Mouse (Mus musculus): ENCODE data around the gene Mmachc. TPM values are rescaled to one million over a fixed set of nuclear protein-coding genes. Genes with fewer than 3 reads are reported as not detected.

Mmachc gene
- 33.6 and 33.9 TPM in 2 replicates for polyA plus RNA-seq (2014; fragmentation: Nextera tagmentation; extraction: Ambion mirVana)

- H3K9ac ChIP-seq (ENCODE audit: low read length) = peak within 1 kb of the TSS; percentile 74
- under 1% methylated on average over 29 of the region's 29 CpGs for WGBS
- DNase-seq (ENCODE audit: low spot score) (peak; percentile 91), ATAC-seq (replicated peaks; ENCODE audit: low FRiP score) (peak; percentile 98)
- H3K27ac ChIP-seq (ENCODE audit: low read depth, low read length) = no peak within 1 kb of the TSS
- no peaks in the 10 kb centered on the region for H3K27me3 ChIP-seq (ENCODE audit: control insufficient read depth, insufficient read depth, low read length)
- peaks cover 3% of the 10 kb centered on the region for H3K4me1 ChIP-seq (replicated peaks; ENCODE audit: control insufficient read depth, insufficient read depth, low read length)
- H3K36me3 ChIP-seq (ENCODE audit: control insufficient read depth, insufficient read depth, low read length) = no peaks in the 10 kb centered on the region
- H3K4me2 ChIP-seq (ENCODE audit: low read depth, low read length, severe bottlenecking) = peak within 1 kb of the TSS; percentile 92
- H3K4me3 ChIP-seq (ENCODE audit: low read depth, low read length) = peak within 1 kb of the TSS; percentile 50
- no peaks in the 10 kb centered on the region for H3K9me3 ChIP-seq (ENCODE audit: control insufficient read depth, low read length)
Measured at GRCm38 (mm10) chr4:116708201-116708764, at the start of gene Mmachc, which contains the start of gene Ccdc163. TSS of gene Mmachc (minus strand) at chr4:116708406. TSS of gene Ccdc163 (plus strand) at chr4:116708509.

GRCm38 (mm10) chr4:116749750-116750149 is 41.5 kb upstream of the Mmachc start:
- Histone ChIP-seq H3K36me3 (ENCODE audit: control insufficient read depth, insufficient read depth, low read length) (no peaks in the 10 kb centered on the region), H3K9ac (ENCODE audit: low read length) (no peak overlapping the region), H3K4me2 (ENCODE audit: low read depth, low read length, severe bottlenecking) (no peak overlapping the region), H3K27ac (ENCODE audit: low read depth, low read length) (no peak overlapping the region), H3K4me3 (ENCODE audit: low read depth, low read length) (no peak overlapping the region), H3K9me3 (ENCODE audit: control insufficient read depth, low read length) (no peaks in the 10 kb centered on the region), H3K27me3 (ENCODE audit: control insufficient read depth, insufficient read depth, low read length) (no peaks in the 10 kb centered on the region), H3K4me1 (replicated peaks; ENCODE audit: control insufficient read depth, insufficient read depth, low read length) (no peaks in the 10 kb centered on the region)
- DNase-seq (ENCODE audit: low spot score) = no peak
- ATAC-seq (replicated peaks; ENCODE audit: low FRiP score) = no peak
- WGBS = 91% methylated on average over 2 of the region's 2 CpGs

DNA sequence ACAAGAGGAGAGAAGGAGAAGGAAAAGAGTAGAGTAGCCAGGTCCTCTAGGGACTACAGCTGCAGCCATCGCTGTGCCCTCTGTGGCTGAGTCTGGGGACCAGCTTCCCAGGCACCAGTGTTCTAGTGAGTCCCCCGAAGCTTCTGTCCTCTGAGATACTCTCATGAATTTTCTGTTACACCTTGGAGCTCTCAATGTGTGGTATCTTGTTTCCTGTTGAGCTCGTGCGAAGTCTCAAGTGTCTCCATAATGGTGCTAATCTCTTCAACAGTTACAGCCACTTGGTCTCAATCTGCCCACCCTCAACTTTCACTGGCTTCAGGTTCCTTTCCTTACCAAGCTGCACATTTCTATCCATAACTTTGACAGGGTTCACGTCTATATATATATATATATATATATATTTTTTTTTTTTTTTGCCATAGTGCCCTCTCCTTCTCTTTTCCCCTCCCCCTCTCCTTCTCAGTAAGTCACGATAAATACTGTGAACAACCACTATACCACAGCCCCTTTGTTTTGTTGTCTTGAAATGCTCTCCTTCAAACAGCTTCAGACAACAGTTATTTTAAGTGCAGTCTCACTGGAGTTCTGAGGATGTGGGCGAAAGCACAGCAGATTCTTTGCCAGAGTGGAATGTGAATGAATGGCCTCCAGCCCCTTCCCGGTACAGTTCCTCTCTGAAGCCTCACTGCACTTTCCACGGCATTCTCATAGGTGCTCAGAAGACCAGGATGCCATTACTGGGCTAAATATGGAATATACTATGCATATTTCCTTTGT is 31.0 kb upstream of the Mmachc start:
- Histone ChIP-seq H3K27me3 (ENCODE audit: control insufficient read depth, insufficient read depth, low read length) (no peaks in the 10 kb centered on the region), H3K9me3 (ENCODE audit: control insufficient read depth, low read length) (no peaks in the 10 kb centered on the region), H3K9ac (ENCODE audit: low read length) (no peak overlapping the region), H3K27ac (ENCODE audit: low read depth, low read length) (no peak overlapping the region), H3K4me1 (replicated peaks; ENCODE audit: control insufficient read depth, insufficient read depth, low read length) (no peaks in the 10 kb centered on the region), H3K4me2 (ENCODE audit: low read depth, low read length, severe bottlenecking) (no peak overlapping the region), H3K4me3 (ENCODE audit: low read depth, low read length) (no peak overlapping the region), H3K36me3 (ENCODE audit: control insufficient read depth, insufficient read depth, low read length) (no peaks in the 10 kb centered on the region)
- WGBS = 92% methylated on average over 9 of the region's 9 CpGs
- ATAC-seq (replicated peaks; ENCODE audit: low FRiP score) (no peak), DNase-seq (ENCODE audit: low spot score) (no peak)

DNA sequence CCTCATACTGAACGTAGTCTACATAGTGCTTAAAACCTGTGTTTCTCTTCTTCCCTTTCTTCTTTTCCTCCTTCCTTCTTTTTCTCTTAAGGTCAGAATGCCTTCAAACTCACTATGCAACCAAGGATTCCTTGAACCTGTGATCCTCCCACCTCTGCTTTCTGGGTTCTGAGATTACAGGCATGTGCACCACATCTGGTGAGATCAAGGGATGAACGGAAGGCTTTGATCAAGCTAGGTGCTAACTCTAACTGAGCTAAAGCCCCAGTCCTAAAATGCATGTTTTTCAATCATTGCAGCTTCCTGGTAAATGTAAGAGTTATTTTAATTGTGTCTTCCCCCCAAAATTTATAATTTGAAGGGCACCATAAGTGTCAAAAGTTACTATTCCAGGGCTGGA is 26.8 kb upstream of the Mmachc start:
- no peak overlapping the region for H3K27ac ChIP-seq (ENCODE audit: low read depth, low read length)
- H3K27me3 ChIP-seq (ENCODE audit: control insufficient read depth, insufficient read depth, low read length) = no peaks in the 10 kb centered on the region
- no peak for DNase-seq (ENCODE audit: low spot score)
- no peaks in the 10 kb centered on the region for H3K9me3 ChIP-seq (ENCODE audit: control insufficient read depth, low read length)
- H3K9ac ChIP-seq (ENCODE audit: low read length) = no peak overlapping the region
- H3K4me2 ChIP-seq (ENCODE audit: low read depth, low read length, severe bottlenecking) = no peak overlapping the region
- no peaks in the 10 kb centered on the region for H3K4me1 ChIP-seq (replicated peaks; ENCODE audit: control insufficient read depth, insufficient read depth, low read length)
- WGBS = 88% methylated on average over 2 of the region's 2 CpGs
- no peak overlapping the region for H3K4me3 ChIP-seq (ENCODE audit: low read depth, low read length)
- H3K36me3 ChIP-seq (ENCODE audit: control insufficient read depth, insufficient read depth, low read length) = no peaks in the 10 kb centered on the region
- no peak for ATAC-seq (replicated peaks; ENCODE audit: low FRiP score)

GRCm38 (mm10) chr4:116732355-116732754 is 24.1 kb upstream of the Mmachc start:
- no peaks in the 10 kb centered on the region for H3K9me3 ChIP-seq (ENCODE audit: control insufficient read depth, low read length)
- H3K9ac ChIP-seq (ENCODE audit: low read length) = no peak overlapping the region
- H3K4me1 ChIP-seq (replicated peaks; ENCODE audit: control insufficient read depth, insufficient read depth, low read length) = no peaks in the 10 kb centered on the region
- no peak for DNase-seq (ENCODE audit: low spot score)
- no peak for ATAC-seq (replicated peaks; ENCODE audit: low FRiP score)
- no peaks in the 10 kb centered on the region for H3K27me3 ChIP-seq (ENCODE audit: control insufficient read depth, insufficient read depth, low read length)
- 84% methylated on average over 5 of the region's 5 CpGs for WGBS
- H3K27ac ChIP-seq (ENCODE audit: low read depth, low read length) = no peak overlapping the region
- no peak overlapping the region for H3K4me2 ChIP-seq (ENCODE audit: low read depth, low read length, severe bottlenecking)
- no peaks in the 10 kb centered on the region for H3K36me3 ChIP-seq (ENCODE audit: control insufficient read depth, insufficient read depth, low read length)
- H3K4me3 ChIP-seq (ENCODE audit: low read depth, low read length) = no peak overlapping the region

DNA sequence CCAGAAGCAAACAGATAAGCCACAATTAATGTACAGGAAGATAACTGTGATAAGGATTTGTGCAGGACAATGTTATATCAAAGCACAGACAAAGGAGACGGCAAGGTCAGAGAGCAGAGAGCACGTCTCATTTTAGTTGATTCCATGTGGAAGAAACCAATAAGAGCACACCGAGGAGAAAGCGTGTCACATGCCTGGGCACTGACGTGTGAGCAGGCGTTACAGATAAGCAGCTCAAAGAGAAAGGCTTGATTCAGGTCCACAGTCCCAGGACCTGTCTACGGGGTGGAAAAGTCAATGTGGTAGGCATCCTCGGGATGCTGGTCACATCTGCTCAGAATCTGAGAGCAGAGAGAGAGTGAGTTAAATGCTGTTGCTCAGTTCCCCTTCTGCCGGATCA is 22.9 kb upstream of the Mmachc start:
- DNase-seq (ENCODE audit: low spot score) (no peak), ATAC-seq (replicated peaks; ENCODE audit: low FRiP score) (no peak)
- Histone ChIP-seq H3K9me3 (ENCODE audit: control insufficient read depth, low read length) (no peaks in the 10 kb centered on the region), H3K4me2 (ENCODE audit: low read depth, low read length, severe bottlenecking) (no peak overlapping the region), H3K9ac (ENCODE audit: low read length) (no peak overlapping the region), H3K4me1 (replicated peaks; ENCODE audit: control insufficient read depth, insufficient read depth, low read length) (no peaks in the 10 kb centered on the region), H3K27ac (ENCODE audit: low read depth, low read length) (no peak overlapping the region), H3K4me3 (ENCODE audit: low read depth, low read length) (no peak overlapping the region), H3K36me3 (ENCODE audit: control insufficient read depth, insufficient read depth, low read length) (no peaks in the 10 kb centered on the region), H3K27me3 (ENCODE audit: control insufficient read depth, insufficient read depth, low read length) (no peaks in the 10 kb centered on the region)
- WGBS = 89% methylated on average over 9 of the region's 9 CpGs

DNA sequence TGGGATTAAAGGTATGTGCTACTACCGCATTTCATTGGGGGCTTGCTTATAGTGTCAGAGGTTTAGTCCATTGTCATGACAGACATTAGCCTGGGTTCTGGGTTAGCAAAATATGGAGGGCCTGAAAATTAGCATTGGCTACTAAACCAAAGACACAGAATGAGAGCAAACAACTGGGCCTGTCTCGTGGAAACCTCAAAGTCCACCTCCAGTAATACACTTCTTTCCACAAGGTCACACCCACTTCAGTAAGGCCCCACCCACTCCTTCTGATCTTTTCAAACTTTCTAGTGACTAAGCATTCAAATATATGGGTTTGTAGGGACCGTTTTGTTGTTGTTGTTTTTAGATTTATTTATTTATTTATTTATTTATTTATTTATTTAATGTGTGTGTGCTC is 21.3 kb upstream of the Mmachc start:
- ATAC-seq (replicated peaks; ENCODE audit: low FRiP score) = no peak
- no peak overlapping the region for H3K4me2 ChIP-seq (ENCODE audit: low read depth, low read length, severe bottlenecking)
- no peaks in the 10 kb centered on the region for H3K4me1 ChIP-seq (replicated peaks; ENCODE audit: control insufficient read depth, insufficient read depth, low read length)
- no peak for DNase-seq (ENCODE audit: low spot score)
- no peak overlapping the region for H3K27ac ChIP-seq (ENCODE audit: low read depth, low read length)
- H3K4me3 ChIP-seq (ENCODE audit: low read depth, low read length) = no peak overlapping the region
- no peaks in the 10 kb centered on the region for H3K36me3 ChIP-seq (ENCODE audit: control insufficient read depth, insufficient read depth, low read length)
- H3K27me3 ChIP-seq (ENCODE audit: control insufficient read depth, insufficient read depth, low read length) = no peaks in the 10 kb centered on the region
- H3K9me3 ChIP-seq (ENCODE audit: control insufficient read depth, low read length) = no peaks in the 10 kb centered on the region
- 93% methylated on average over 3 of the region's 3 CpGs for WGBS
- H3K9ac ChIP-seq (ENCODE audit: low read length) = no peak overlapping the region

- no peak overlapping the region for H3K4me3 ChIP-seq (ENCODE audit: low read depth, low read length)
- ATAC-seq (replicated peaks; ENCODE audit: low FRiP score) (no peak), DNase-seq (ENCODE audit: low spot score) (no peak)
- H3K9ac ChIP-seq (ENCODE audit: low read length) = no peak overlapping the region
- no peaks in the 10 kb centered on the region for H3K9me3 ChIP-seq (ENCODE audit: control insufficient read depth, low read length)
- no peak overlapping the region for H3K27ac ChIP-seq (ENCODE audit: low read depth, low read length)
- WGBS = 85% methylated on average over 3 of the region's 3 CpGs
- peaks cover 2% of the 10 kb centered on the region; the same call in 1 of the 2 replicates for H3K4me1 ChIP-seq (replicated peaks; ENCODE audit: control insufficient read depth, insufficient read depth, low read length)
- H3K27me3 ChIP-seq (ENCODE audit: control insufficient read depth, insufficient read depth, low read length) = no peaks in the 10 kb centered on the region
- no peaks in the 10 kb centered on the region for H3K36me3 ChIP-seq (ENCODE audit: control insufficient read depth, insufficient read depth, low read length)
- no peak overlapping the region for H3K4me2 ChIP-seq (ENCODE audit: low read depth, low read length, severe bottlenecking)
Measured at GRCm38 (mm10) chr4:116727401-116727800, 19.2 kb upstream of the Mmachc start.

DNA sequence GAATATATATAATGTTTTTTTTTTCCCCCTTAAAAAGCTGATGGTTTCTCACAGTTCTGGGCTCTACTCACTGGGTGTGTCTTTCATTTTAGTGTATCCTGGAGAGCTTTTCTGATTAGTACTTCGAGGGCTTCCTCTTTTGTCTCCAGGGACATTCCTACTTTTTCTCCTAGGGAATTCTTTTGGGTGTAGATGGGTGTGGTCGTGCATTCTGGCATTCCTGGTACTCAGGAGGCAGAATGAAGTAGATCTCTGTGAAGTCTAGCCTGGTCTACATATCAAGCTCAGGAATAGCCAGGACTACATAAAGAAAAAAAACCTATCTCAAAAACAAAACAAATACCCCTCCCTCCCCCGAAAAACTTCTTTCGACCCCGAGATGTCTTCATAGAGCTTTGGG is 17.2 kb upstream of the Mmachc start:
- H3K4me2 ChIP-seq (ENCODE audit: low read depth, low read length, severe bottlenecking) = no peak overlapping the region
- ATAC-seq (replicated peaks; ENCODE audit: low FRiP score) = no peak
- no peak for DNase-seq (ENCODE audit: low spot score)
- H3K36me3 ChIP-seq (ENCODE audit: control insufficient read depth, insufficient read depth, low read length) = no peaks in the 10 kb centered on the region
- H3K4me3 ChIP-seq (ENCODE audit: low read depth, low read length) = no peak overlapping the region
- no peak overlapping the region for H3K9ac ChIP-seq (ENCODE audit: low read length)
- 84% methylated on average over 5 of the region's 5 CpGs for WGBS
- no peaks in the 10 kb centered on the region for H3K9me3 ChIP-seq (ENCODE audit: control insufficient read depth, low read length)
- H3K27me3 ChIP-seq (ENCODE audit: control insufficient read depth, insufficient read depth, low read length) = no peaks in the 10 kb centered on the region
- H3K27ac ChIP-seq (ENCODE audit: low read depth, low read length) = no peak overlapping the region
- H3K4me1 ChIP-seq (replicated peaks; ENCODE audit: control insufficient read depth, insufficient read depth, low read length) = peaks cover 5% of the 10 kb centered on the region; the same call in 1 of the 2 replicates
